Mouse (Mus musculus) cortical plate, adult 2 months (tissue): ENCODE measurements at regions not wholly inside any gene's neighbourhood (a gene's known extent, or its start where the extent isn't known, plus 50 kb on each side); places are given as distances from the start of the nearest gene placed in this dataset.

Experiments
- CTCF ChIP-seq: fragments of 200-500 bp; IDR thresholded peaks from 2 replicates; pipeline ENCODE4 v1.5.1; 2011; ENCODE audit warnings: mild to moderate bottlenecking, control low read depth, low read length; ENCODE audit not compliant: insufficient read depth; ENCODE audit errors: extremely low read depth
- POLR2A ChIP-seq: fragments of 200-500 bp; IDR thresholded peaks from 2 replicates; pipeline ENCODE4 v1.6.1; 2011; ENCODE audit warnings: mild to moderate bottlenecking, low read length, control low read depth; ENCODE audit not compliant: insufficient read depth; ENCODE audit errors: extremely low read depth

DNA sequence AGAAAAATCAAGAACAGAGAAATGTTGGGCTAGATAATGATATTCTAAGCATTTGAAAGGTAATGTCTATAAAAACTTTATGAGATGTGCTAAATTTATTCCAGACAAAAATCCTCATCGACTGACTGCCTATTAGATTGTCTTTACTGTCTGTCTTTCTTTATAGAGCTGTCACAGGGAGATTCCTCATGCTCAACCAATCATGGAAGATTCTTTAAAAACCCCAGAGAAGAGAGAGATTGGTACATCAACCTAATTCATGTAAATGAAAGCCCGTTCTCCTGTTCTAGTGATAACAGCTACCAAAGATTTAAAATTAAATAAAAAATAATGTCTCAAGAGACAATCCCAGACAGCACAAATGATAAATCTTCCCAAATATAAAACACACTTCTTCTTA is 349.5 kb downstream of the Meis1 start:
- no peak for TF ChIP-seq CTCF
- no peak for TF ChIP-seq POLR2A
